Mouse (Mus musculus): ENCODE results near the gene Gm42688. TPM values are rescaled to one million over a fixed set of nuclear protein-coding genes. Genes with fewer than 3 reads are reported as not detected.
"Not testable (repeated sequence)": the region's sequence is repeated elsewhere in the genome, so short reads cannot be mapped to it uniquely, and the experiment has no call there.

Gene Gm42688
- total and polyA plus RNA-seq, 3 experiments = 2.5 to 3.9 (median 2.9) TPM

DNA sequence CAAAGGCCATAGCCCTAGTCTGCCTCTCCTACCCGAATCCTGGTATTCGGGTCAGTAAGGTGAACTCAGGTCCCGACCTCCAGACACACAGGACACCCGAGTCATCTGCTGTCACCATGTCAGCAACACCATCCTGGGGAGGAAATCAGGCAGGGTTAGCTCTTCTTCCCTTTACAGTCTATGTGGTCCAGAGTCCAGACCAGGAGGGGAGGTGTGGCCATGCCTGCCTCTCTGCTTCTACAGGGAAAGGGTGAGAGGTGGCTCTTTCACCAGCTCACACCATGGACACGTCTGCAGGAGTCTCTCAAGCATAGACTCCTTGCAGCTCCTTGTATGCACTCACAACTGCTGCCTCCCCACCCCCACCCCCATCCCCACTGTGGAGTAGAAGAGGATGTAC is 52.1 kb downstream of the Gm42688 start:
- no peak for ATAC-seq (ENCODE audit: extremely low read depth, insufficient number of reproducible peaks, low FRiP score, poor library complexity, severe bottlenecking)
- H3K27me3 ChIP-seq (ENCODE audit: insufficient read depth, low read length) = peaks cover 68% of the 10 kb centered on the region

DNA sequence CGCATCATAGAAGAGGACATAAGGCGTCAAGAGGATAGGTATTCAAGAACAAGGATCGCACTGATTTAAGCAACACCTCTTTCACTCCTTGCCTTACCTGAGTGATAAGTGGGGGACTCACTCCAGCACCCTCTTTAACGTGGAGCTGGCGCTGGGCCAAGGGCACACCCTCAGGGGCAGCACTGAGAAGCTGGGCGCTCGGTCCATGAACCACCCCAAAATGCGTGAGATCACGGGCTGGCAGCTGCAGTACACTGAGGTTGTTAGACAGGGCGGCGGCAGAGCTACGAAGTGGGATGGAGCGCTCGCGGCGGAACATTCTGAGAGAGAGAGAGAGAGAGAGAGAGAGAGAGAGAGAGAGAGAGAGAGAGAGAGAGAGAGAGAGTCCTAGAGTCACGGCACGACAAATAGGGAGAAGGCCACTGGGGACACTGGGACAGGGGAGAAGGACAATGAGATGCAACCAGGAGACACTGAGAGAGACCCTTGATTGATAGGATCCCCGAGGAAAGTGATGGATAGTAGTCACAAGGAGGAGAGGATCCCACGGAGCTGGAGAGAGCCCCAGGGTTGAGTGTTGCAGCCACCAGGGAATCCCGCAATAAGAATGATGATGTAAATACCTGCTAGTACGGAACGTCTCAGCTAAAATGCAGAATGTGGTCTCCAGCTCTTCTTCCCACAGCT is 54.3 kb downstream of the Gm42688 start:
- ATAC-seq (ENCODE audit: extremely low read depth, insufficient number of reproducible peaks, low FRiP score, poor library complexity, severe bottlenecking) (no peak), DNase-seq (ENCODE audit: low spot score) (no peak)
- Histone ChIP-seq H3K9me3 (replicated peaks) (no peaks in the 10 kb centered on the region), H3K4me3 (ENCODE audit: low read depth, low read length) (peak overlapping the region; percentile 36; the same call in 1 of the 2 replicates), H3K36me3 (replicated peaks) (no peaks in the 10 kb centered on the region), H3K27me3 (ENCODE audit: insufficient read depth, low read length) (peaks cover 59% of the 10 kb centered on the region), H3K4me1 (ENCODE audit: insufficient read depth, low read depth, low read length) (peaks cover 25% of the 10 kb centered on the region)
- TF ChIP-seq POLR2AphosphoS5 (IDR thresholded peaks at IDR 0.05; ENCODE audit: insufficient replicate concordance, low read depth, low read length) (no peak), GATA2 (IDR thresholded peaks at IDR 0.05; ENCODE audit: borderline replicate concordance, low read depth, low read length) (no peak), CTCF (IDR thresholded peaks at IDR 0.05; ENCODE audit: low read depth, low read length) (no peak), TAL1 (conservative IDR thresholded peaks at IDR 0.05; ENCODE audit: low read depth, low read length) (no peak), GATA1 (IDR thresholded peaks at IDR 0.05; ENCODE audit: borderline replicate concordance, low read length) (no peak)

More for the DNA sequence above, 52.1 kb downstream of the Gm42688 start:
- no peak overlapping the region for H3K4me3 ChIP-seq (ENCODE audit: low read depth, low read length)
- TF ChIP-seq POLR2AphosphoS5 (IDR thresholded peaks at IDR 0.05; ENCODE audit: insufficient replicate concordance, low read depth, low read length) (no peak), TAL1 (conservative IDR thresholded peaks at IDR 0.05; ENCODE audit: low read depth, low read length) (no peak), CTCF (IDR thresholded peaks at IDR 0.05; ENCODE audit: low read depth, low read length) (no peak), GATA2 (IDR thresholded peaks at IDR 0.05; ENCODE audit: borderline replicate concordance, low read depth, low read length) (no peak), GATA1 (IDR thresholded peaks at IDR 0.05; ENCODE audit: borderline replicate concordance, low read length) (no peak)
- no peaks in the 10 kb centered on the region for H3K9me3 ChIP-seq (replicated peaks)
- DNase-seq (ENCODE audit: low spot score) = no peak
- no peaks in the 10 kb centered on the region for H3K36me3 ChIP-seq (replicated peaks)
- peaks cover 26% of the 10 kb centered on the region for H3K4me1 ChIP-seq (ENCODE audit: insufficient read depth, low read depth, low read length)

DNA sequence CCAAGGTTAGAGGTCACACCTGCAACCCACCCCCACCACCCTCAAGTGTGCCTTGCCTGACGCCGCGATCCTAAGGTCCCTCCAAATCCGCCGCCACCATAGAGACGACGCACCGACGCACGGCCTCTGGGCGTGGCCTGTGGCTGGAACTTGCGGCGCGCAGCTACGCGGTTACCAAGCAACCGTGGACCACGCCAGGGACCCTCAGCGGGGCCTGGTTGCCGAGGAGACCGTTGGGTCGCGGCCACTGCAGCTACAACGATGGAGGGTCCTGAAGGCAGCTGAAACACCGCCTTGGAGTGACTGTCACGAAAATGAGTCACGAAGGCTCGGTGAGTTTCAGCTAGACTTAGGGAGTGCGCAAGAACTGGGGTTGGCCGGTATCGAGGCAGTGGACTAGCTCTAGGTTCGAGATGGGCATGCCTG is 54.9 kb downstream of the Gm42688 start, which contains the start of the genes Wdr54 and 1700003E16Rik:
Wdr54 (minus strand) TSS at position 139 of the 426 bp plus-strand sequence.
1700003E16Rik (plus strand) TSS at position 146 of the 426 bp plus-strand sequence.
- Histone ChIP-seq H3K4me3 (ENCODE audit: low read depth, low read length) (peak within 1 kb of the TSS; percentile 36; the same call in 1 of the 2 replicates), H3K27me3 (ENCODE audit: insufficient read depth, low read length) (peaks cover 60% of the 10 kb centered on the region), H3K36me3 (replicated peaks) (no peaks in the 10 kb centered on the region), H3K9me3 (replicated peaks) (no peaks in the 10 kb centered on the region), H3K4me1 (ENCODE audit: insufficient read depth, low read depth, low read length) (peaks cover 24% of the 10 kb centered on the region)
- DNase-seq (ENCODE audit: low spot score) = no peak
- no peak for ATAC-seq (ENCODE audit: extremely low read depth, insufficient number of reproducible peaks, low FRiP score, poor library complexity, severe bottlenecking)
- no peak for TF ChIP-seq TAL1 (conservative IDR thresholded peaks at IDR 0.05; ENCODE audit: low read depth, low read length)
- TF ChIP-seq GATA1 (IDR thresholded peaks at IDR 0.05; ENCODE audit: borderline replicate concordance, low read length) = no peak
- TF ChIP-seq CTCF (IDR thresholded peaks at IDR 0.05; ENCODE audit: low read depth, low read length) = no peak
- no peak for TF ChIP-seq POLR2AphosphoS5 (IDR thresholded peaks at IDR 0.05; ENCODE audit: insufficient replicate concordance, low read depth, low read length)
- no peak for TF ChIP-seq GATA2 (IDR thresholded peaks at IDR 0.05; ENCODE audit: borderline replicate concordance, low read depth, low read length)

DNA sequence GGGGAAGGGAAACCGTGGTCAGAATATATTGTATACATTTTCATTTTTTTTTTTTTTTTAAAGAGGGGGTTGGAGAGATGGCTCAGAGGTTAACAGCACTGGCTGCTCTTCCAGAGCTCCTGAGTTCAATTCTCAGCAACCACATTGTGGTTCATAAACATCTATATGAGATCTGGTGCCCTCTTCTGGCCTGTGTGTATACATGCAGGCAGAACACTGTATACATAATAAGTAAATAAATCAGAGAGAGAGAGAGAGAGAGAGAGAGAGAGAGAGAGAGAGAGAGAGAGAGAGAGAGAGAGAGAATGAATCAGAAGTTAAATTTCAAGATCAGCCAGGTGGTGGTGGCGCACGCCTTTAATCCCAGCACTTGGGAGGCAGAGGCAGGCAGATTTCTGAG is 58.0 kb downstream of the Gm42688 start:
- Histone ChIP-seq H3K4me1 (ENCODE audit: insufficient read depth, low read depth, low read length) (peaks cover 32% of the 10 kb centered on the region), H3K27me3 (ENCODE audit: insufficient read depth, low read length) (peaks cover 44% of the 10 kb centered on the region)
- not testable (repeated sequence) for H3K36me3 ChIP-seq (replicated peaks); DNase-seq (ENCODE audit: low spot score); ATAC-seq (ENCODE audit: extremely low read depth, insufficient number of reproducible peaks, low FRiP score, poor library complexity, severe bottlenecking); H3K4me3 ChIP-seq (ENCODE audit: low read depth, low read length); H3K9me3 ChIP-seq (replicated peaks)
- TF ChIP-seq CTCF (IDR thresholded peaks at IDR 0.05; ENCODE audit: low read depth, low read length) = 0 out of 2 replicates have a peak, but pooled peaks have one; percentile 29

Other genes with a start within 250 kb of the Gm42688 start
Only the 20 nearest of the 23 such genes appear.
- gene Sema4f, start 161.8 kb upstream of the Gm42688 start, total RNA-seq (2014; fragmentation: Nextera tagmentation) = not detected in 2 replicates
- gene Sema4f, start 161.8 kb upstream of the Gm42688 start, total RNA-seq (2017) = 0.11 TPM in 1 of 2 replicates, not detected in the other
- not detected in 2 replicates for gene Sema4f, start 161.8 kb upstream of the Gm42688 start, polyA plus RNA-seq (2012)
- gene M1ap, start 154.7 kb upstream of the Gm42688 start, total RNA-seq (2014; fragmentation: Nextera tagmentation) = 6.7 and 12.3 TPM in 2 replicates
- 3.3 and 3.5 TPM in 2 replicates for gene M1ap, start 154.7 kb upstream of the Gm42688 start, total RNA-seq (2017)
- 7.4 and 8.2 TPM in 2 replicates for gene M1ap, start 154.7 kb upstream of the Gm42688 start, polyA plus RNA-seq (2012)
- 5.1 and 7.8 TPM in 2 replicates for gene Dok1, start 68.1 kb upstream of the Gm42688 start, total RNA-seq (2014; fragmentation: Nextera tagmentation)
- 28.4 and 30.6 TPM in 2 replicates for gene Dok1, start 68.1 kb upstream of the Gm42688 start, total RNA-seq (2017)
- gene Dok1, start 68.1 kb upstream of the Gm42688 start, polyA plus RNA-seq (2012) = 78.1 and 82.5 TPM in 2 replicates
- 0.75 and 0.87 TPM in 2 replicates for gene Loxl3, start 67.4 kb upstream of the Gm42688 start, total RNA-seq (2014; fragmentation: Nextera tagmentation)
- 0.71 and 1.1 TPM in 2 replicates for gene Loxl3, start 67.4 kb upstream of the Gm42688 start, total RNA-seq (2017)
- gene Loxl3, start 67.4 kb upstream of the Gm42688 start, polyA plus RNA-seq (2012) = 0.12 and 0.32 TPM in 2 replicates
- gene Aup1, start 47.1 kb upstream of the Gm42688 start, total RNA-seq (2014; fragmentation: Nextera tagmentation) = 409 and 454 TPM in 2 replicates
- 133 and 163 TPM in 2 replicates for gene Aup1, start 47.1 kb upstream of the Gm42688 start, total RNA-seq (2017)
- 1,014 and 1,378 TPM in 2 replicates for gene Aup1, start 47.1 kb upstream of the Gm42688 start, polyA plus RNA-seq (2012)
- gene Htra2, start 46.3 kb upstream of the Gm42688 start, total RNA-seq (2014; fragmentation: Nextera tagmentation) = 36.0 and 39.9 TPM in 2 replicates
- gene Htra2, start 46.3 kb upstream of the Gm42688 start, total RNA-seq (2017) = 36.7 and 47.0 TPM in 2 replicates
- gene Htra2, start 46.3 kb upstream of the Gm42688 start, polyA plus RNA-seq (2012) = 35.6 and 36.5 TPM in 2 replicates
- 23.5 and 28.7 TPM in 2 replicates for gene Dqx1, start 43.8 kb upstream of the Gm42688 start, total RNA-seq (2014; fragmentation: Nextera tagmentation)
- gene Dqx1, start 43.8 kb upstream of the Gm42688 start, total RNA-seq (2017) = 2.5 and 3.8 TPM in 2 replicates
- gene Dqx1, start 43.8 kb upstream of the Gm42688 start, polyA plus RNA-seq (2012) = 1.4 and 2.3 TPM in 2 replicates
- gene Tlx2, start 31.3 kb upstream of the Gm42688 start, total RNA-seq (2014; fragmentation: Nextera tagmentation) = not detected in 2 replicates
- gene Tlx2, start 31.3 kb upstream of the Gm42688 start, total RNA-seq (2017) = not detected in 2 replicates
- gene Tlx2, start 31.3 kb upstream of the Gm42688 start, polyA plus RNA-seq (2012) = not detected in 2 replicates
- gene Pcgf1, start 23.7 kb upstream of the Gm42688 start, total RNA-seq (2014; fragmentation: Nextera tagmentation) = 41.1 and 57.1 TPM in 2 replicates
- gene Pcgf1, start 23.7 kb upstream of the Gm42688 start, total RNA-seq (2017) = 14.5 and 17.8 TPM in 2 replicates
- 8.7 and 10.8 TPM in 2 replicates for gene Pcgf1, start 23.7 kb upstream of the Gm42688 start, polyA plus RNA-seq (2012)
- not detected in 2 replicates for gene Lbx2, start 15.2 kb upstream of the Gm42688 start, total RNA-seq (2014; fragmentation: Nextera tagmentation)
- not detected in 2 replicates for gene Lbx2, start 15.2 kb upstream of the Gm42688 start, total RNA-seq (2017)
- 0.15 and 0.19 TPM in 2 replicates for gene Lbx2, start 15.2 kb upstream of the Gm42688 start, polyA plus RNA-seq (2012)
- 1.0 and 3.4 TPM in 2 replicates for gene Ccdc142, start within 50 bp of the Gm42688 start, total RNA-seq (2014; fragmentation: Nextera tagmentation)
- 4.2 and 4.4 TPM in 2 replicates for gene Ccdc142, start within 50 bp of the Gm42688 start, total RNA-seq (2017)
- gene Ccdc142, start within 50 bp of the Gm42688 start, polyA plus RNA-seq (2012) = 5.5 and 6.3 TPM in 2 replicates
- gene Mrpl53, start 7.4 kb downstream of the Gm42688 start, total RNA-seq (2014; fragmentation: Nextera tagmentation) = 17.5 and 22.1 TPM in 2 replicates
- gene Mrpl53, start 7.4 kb downstream of the Gm42688 start, total RNA-seq (2017) = 28.5 and 32.5 TPM in 2 replicates
- gene Mrpl53, start 7.4 kb downstream of the Gm42688 start, polyA plus RNA-seq (2012) = 43.2 and 51.2 TPM in 2 replicates
- 26.5 and 28.3 TPM in 2 replicates for gene Mogs, start 13.9 kb downstream of the Gm42688 start, total RNA-seq (2014; fragmentation: Nextera tagmentation)
- gene Mogs, start 13.9 kb downstream of the Gm42688 start, total RNA-seq (2017) = 44.6 and 47.7 TPM in 2 replicates
- gene Mogs, start 13.9 kb downstream of the Gm42688 start, polyA plus RNA-seq (2012) = 104 and 116 TPM in 2 replicates
- 30.8 and 49.1 TPM in 2 replicates for gene Wbp1, start 19.9 kb downstream of the Gm42688 start, total RNA-seq (2014; fragmentation: Nextera tagmentation)
- 94.7 and 104 TPM in 2 replicates for gene Wbp1, start 19.9 kb downstream of the Gm42688 start, total RNA-seq (2017)
- gene Wbp1, start 19.9 kb downstream of the Gm42688 start, polyA plus RNA-seq (2012) = 32.3 and 47.9 TPM in 2 replicates
- gene Ino80b, start 23.8 kb downstream of the Gm42688 start, total RNA-seq (2014; fragmentation: Nextera tagmentation) = 19.7 and 20.5 TPM in 2 replicates
- 21.1 and 27.1 TPM in 2 replicates for gene Ino80b, start 23.8 kb downstream of the Gm42688 start, total RNA-seq (2017)
- gene Ino80b, start 23.8 kb downstream of the Gm42688 start, polyA plus RNA-seq (2012) = 121 and 171 TPM in 2 replicates
- 6.8 and 7.6 TPM in 2 replicates for gene Rtkn, start 33.8 kb downstream of the Gm42688 start, total RNA-seq (2014; fragmentation: Nextera tagmentation)
- gene Rtkn, start 33.8 kb downstream of the Gm42688 start, total RNA-seq (2017) = 4.0 and 4.9 TPM in 2 replicates
- 34.2 and 48.4 TPM in 2 replicates for gene Rtkn, start 33.8 kb downstream of the Gm42688 start, polyA plus RNA-seq (2012)
- not detected in 2 replicates for gene Wdr54, start 54.8 kb downstream of the Gm42688 start, total RNA-seq (2014; fragmentation: Nextera tagmentation)
- gene Wdr54, start 54.8 kb downstream of the Gm42688 start, total RNA-seq (2017) = 0.27 TPM in 1 of 2 replicates, not detected in the other
- not detected in 2 replicates for gene Wdr54, start 54.8 kb downstream of the Gm42688 start, polyA plus RNA-seq (2012)
- gene 1700003E16Rik, start 54.8 kb downstream of the Gm42688 start, total RNA-seq (2014; fragmentation: Nextera tagmentation) = not detected in 2 replicates
- 0.12 and 0.16 TPM in 2 replicates for gene 1700003E16Rik, start 54.8 kb downstream of the Gm42688 start, total RNA-seq (2017)
- gene 1700003E16Rik, start 54.8 kb downstream of the Gm42688 start, polyA plus RNA-seq (2012) = not detected in 2 replicates
- gene Dctn1, start 64.3 kb downstream of the Gm42688 start, total RNA-seq (2014; fragmentation: Nextera tagmentation) = 83.0 and 86.3 TPM in 2 replicates
- 31.0 and 51.6 TPM in 2 replicates for gene Dctn1, start 64.3 kb downstream of the Gm42688 start, total RNA-seq (2017)
- gene Dctn1, start 64.3 kb downstream of the Gm42688 start, polyA plus RNA-seq (2012) = 243 and 444 TPM in 2 replicates
- not detected in 2 replicates for gene Slc4a5, start 118.2 kb downstream of the Gm42688 start, total RNA-seq (2014; fragmentation: Nextera tagmentation)
- 0.05 TPM in 1 of 2 replicates, not detected in the other for gene Slc4a5, start 118.2 kb downstream of the Gm42688 start, total RNA-seq (2017)
- not detected in 2 replicates for gene Slc4a5, start 118.2 kb downstream of the Gm42688 start, polyA plus RNA-seq (2012)

Data from G1E (cell line).